Mouse (Mus musculus) bone marrow macrophage, adult 2 months (primary cell): ENCODE data around the gene Kpna3.

Experiments
- CTCF ChIP-seq: IDR thresholded peaks from 2 replicates; pipeline ENCODE4 v1.5.1; 2012; ENCODE audit warnings: low read depth, mild to moderate bottlenecking, low read length, moderate library complexity
- POLR2A ChIP-seq: IDR thresholded peaks from 2 replicates; pipeline ENCODE4 v1.6.1; 2012; ENCODE audit warnings: mild to moderate bottlenecking, low read depth, low read length, borderline replicate concordance

GRCm38 (mm10) chr14:61321200-61321599, 118.5 kb downstream of the Kpna3 start:
- TF ChIP-seq CTCF (no peak), POLR2A (no peak)
